ENCODE assay signal across 9 mouse cellular contexts in the genomic region with DNA sequence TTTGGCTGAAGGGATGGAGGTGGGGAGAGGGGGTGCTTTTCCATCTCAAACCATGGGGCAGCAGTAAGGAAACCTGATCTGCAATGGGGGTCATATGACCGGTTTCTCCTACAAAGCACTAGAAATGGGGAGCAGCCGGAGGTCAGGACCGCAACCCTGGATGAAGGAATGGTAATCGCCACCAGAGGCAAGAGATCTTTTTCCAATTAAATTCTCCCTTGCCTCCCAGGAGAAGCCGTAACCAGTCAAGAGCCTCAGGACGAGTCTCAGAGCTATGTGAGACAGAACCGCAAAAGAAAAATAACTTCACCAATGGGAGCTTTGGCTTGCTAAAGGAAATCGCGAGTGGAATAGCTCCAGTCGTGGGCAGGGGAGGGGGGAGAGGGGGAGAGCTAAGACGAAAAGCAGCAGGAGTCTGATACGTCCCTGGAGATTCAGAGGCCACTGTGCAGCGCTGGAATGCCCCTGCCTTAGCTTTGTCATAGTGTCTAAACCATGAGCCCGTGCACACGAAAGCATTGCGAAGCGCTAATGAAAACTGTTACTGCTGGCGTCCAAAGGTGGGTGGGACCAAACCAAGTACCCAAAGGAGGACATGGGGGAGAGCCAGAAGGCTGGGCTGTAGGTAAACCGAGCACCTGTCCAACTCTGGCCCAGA.
DNase-seq lines count a peak whose midpoint lies in the region; ATAC-seq lines count a peak whose summit lies in the region.
"Had no signal": no experiment of that assay in that cellular context is flagged by ENCODE, and none has a peak within 500 bp of the region (broad histone marks: within the 10 kb centered on the region; RNA-seq: fewer than 3 reads in every experiment).

No protein-coding gene starts in this region.

- H3K4me1 ChIP-seq in kidney, embryonic 16.5 days (ENCODE audit: insufficient read depth, low read length): peaks cover 12% of the 10 kb centered on the region
- peaks cover 29% of the 10 kb centered on the region for H3K4me1 ChIP-seq in embryonic facial prominence, embryonic 13.5 days
- no peaks in the 10 kb centered on the region for H3K4me1 ChIP-seq in hindbrain, embryonic 14.5 days (replicated peaks; ENCODE audit: control insufficient read depth, insufficient read depth, low read length)
- H3K4me1 ChIP-seq in neural tube, embryonic 12.5 days: peaks cover 16% of the 10 kb centered on the region

- no peaks in the 10 kb centered on the region for H3K27me3 ChIP-seq in kidney, embryonic 16.5 days (ENCODE audit: insufficient read depth, low read length)
- H3K27me3 ChIP-seq in embryonic facial prominence, embryonic 13.5 days: no peaks in the 10 kb centered on the region
- no peaks in the 10 kb centered on the region for H3K27me3 ChIP-seq in hindbrain, embryonic 14.5 days (ENCODE audit: control insufficient read depth, insufficient read depth, low read length)
- H3K27me3 ChIP-seq in neural tube, embryonic 12.5 days (replicated peaks): no peaks in the 10 kb centered on the region

- intact Hi-C loops in left cerebral cortex, postnatal 25 days (cut with DNase I): loop anchor here (5.0 kb wide), 1 partner anchor 133 kb away; no protein-coding TSS in a partner anchor

- DNase-seq in kidney, postnatal 25 days: no peak
- DNase-seq in hindbrain, embryonic 14.5 days (ENCODE audit: low spot score): no peak
- DNase-seq in MN1 (ENCODE audit: low spot score): no peak
- DNase-seq in left cerebral cortex, postnatal 25 days (ENCODE audit: low spot score in 2 of 2): no peak
- no peak for DNase-seq in spleen, postnatal 10 days (ENCODE audit: low spot score in 2 of 2)

- H3K27ac ChIP-seq in kidney, embryonic 16.5 days (ENCODE audit: low read length): no peak overlapping the region
- no peak overlapping the region; the same call in 1 of the 2 replicates for H3K27ac ChIP-seq in embryonic facial prominence, embryonic 13.5 days
- no peak overlapping the region for H3K27ac ChIP-seq in hindbrain, embryonic 14.5 days
- no peak overlapping the region for H3K27ac ChIP-seq in neural tube, embryonic 12.5 days
- H3K27ac ChIP-seq: left cerebral cortex, adult 2 months had no signal

- H3K4me3 ChIP-seq in kidney, embryonic 16.5 days (ENCODE audit: low read length): peak overlapping the region; percentile 30
- peak overlapping the region; percentile 26 for H3K4me3 ChIP-seq in embryonic facial prominence, embryonic 13.5 days
- H3K4me3 ChIP-seq in hindbrain, embryonic 14.5 days (replicated peaks; ENCODE audit: low read length): no peak overlapping the region
- H3K4me3 ChIP-seq in neural tube, embryonic 12.5 days: no peak overlapping the region
- H3K4me3 ChIP-seq: left cerebral cortex, adult 2 months had no signal

- H3K9ac ChIP-seq in kidney, embryonic 16.5 days (replicated peaks; ENCODE audit: low read length): no peak overlapping the region
- H3K9ac ChIP-seq in embryonic facial prominence, embryonic 13.5 days: peak overlapping the region; percentile 28; the same call in 1 of the 2 replicates
- H3K9ac ChIP-seq in hindbrain, embryonic 14.5 days: peak overlapping the region; percentile 9; the same call in 1 of the 2 replicates
- no peak overlapping the region for H3K9ac ChIP-seq in neural tube, embryonic 12.5 days

- 17% methylated on average over 19 of the region's 19 CpGs for WGBS in kidney, embryonic 16.5 days
- 10% methylated on average over 19 of the region's 19 CpGs for WGBS in embryonic facial prominence, embryonic 13.5 days
- WGBS in hindbrain, embryonic 14.5 days: 30% methylated on average over 19 of the region's 19 CpGs
- 37% methylated on average over 19 of the region's 19 CpGs for WGBS in neural tube, embryonic 12.5 days

- H3K9me3 ChIP-seq in kidney, embryonic 16.5 days (ENCODE audit: low read length): no peaks in the 10 kb centered on the region; the same call in 1 of the 2 replicates
- H3K9me3 ChIP-seq in embryonic facial prominence, embryonic 13.5 days: no peaks in the 10 kb centered on the region
- no peaks in the 10 kb centered on the region for H3K9me3 ChIP-seq in hindbrain, embryonic 14.5 days (ENCODE audit: control insufficient read depth, low read length)
- H3K9me3 ChIP-seq in neural tube, embryonic 12.5 days: no peaks in the 10 kb centered on the region

- no peaks in the 10 kb centered on the region for H3K36me3 ChIP-seq in kidney, embryonic 16.5 days (ENCODE audit: insufficient read depth, low read length)
- H3K36me3 ChIP-seq in embryonic facial prominence, embryonic 13.5 days: no peaks in the 10 kb centered on the region
- H3K36me3 ChIP-seq in hindbrain, embryonic 14.5 days (replicated peaks; ENCODE audit: control insufficient read depth, insufficient read depth): no peaks in the 10 kb centered on the region
- H3K36me3 ChIP-seq in neural tube, embryonic 12.5 days: no peaks in the 10 kb centered on the region

- ATAC-seq in kidney, embryonic 16.5 days (ENCODE audit: low FRiP score, low TSS enrichment): peak; percentile 65
- ATAC-seq in embryonic facial prominence, embryonic 13.5 days (ENCODE audit: insufficient number of reproducible peaks, insufficient read depth, low FRiP score, low TSS enrichment, low read depth): peak; percentile 52; the same call in 1 of the 2 replicates
- no peak; the same call in 1 of the 2 replicates for ATAC-seq in hindbrain, embryonic 14.5 days (ENCODE audit: low FRiP score)
- no peak for ATAC-seq in neural tube, embryonic 12.5 days (ENCODE audit: low FRiP score, low read depth)

- H3K4me2 ChIP-seq in kidney, embryonic 16.5 days (replicated peaks; ENCODE audit: low read depth, low read length): peak overlapping the region; percentile 51
- peak overlapping the region; percentile 61 for H3K4me2 ChIP-seq in embryonic facial prominence, embryonic 13.5 days
- H3K4me2 ChIP-seq in hindbrain, embryonic 14.5 days (replicated peaks): peak overlapping the region; percentile 36
- peak overlapping the region; percentile 47 for H3K4me2 ChIP-seq in neural tube, embryonic 12.5 days (replicated peaks)

Comparison
In these comparisons a context has a peak if more than half of its experiments do, and no peak if none do; other contexts are left out.
1. ATAC-seq: peak in kidney, embryonic 16.5 days (single experiment) and embryonic facial prominence, embryonic 13.5 days (single experiment); none in hindbrain, embryonic 14.5 days (single experiment) and neural tube, embryonic 12.5 days (single experiment).
2. H3K4me3 ChIP-seq: peak in kidney, embryonic 16.5 days (single experiment) and embryonic facial prominence, embryonic 13.5 days (single experiment); none in hindbrain, embryonic 14.5 days (single experiment) and neural tube, embryonic 12.5 days (single experiment).
3. H3K9ac ChIP-seq: peak in embryonic facial prominence, embryonic 13.5 days (single experiment) and hindbrain, embryonic 14.5 days (single experiment); none in kidney, embryonic 16.5 days (single experiment) and neural tube, embryonic 12.5 days (single experiment).
4. Peak in every context shown above with its lines, with median percentiles within 50 percentile points of each other: H3K4me2 ChIP-seq.